Mouse (Mus musculus): ENCODE measurements around the gene Ints7.

The Ints7 gene

DNA sequence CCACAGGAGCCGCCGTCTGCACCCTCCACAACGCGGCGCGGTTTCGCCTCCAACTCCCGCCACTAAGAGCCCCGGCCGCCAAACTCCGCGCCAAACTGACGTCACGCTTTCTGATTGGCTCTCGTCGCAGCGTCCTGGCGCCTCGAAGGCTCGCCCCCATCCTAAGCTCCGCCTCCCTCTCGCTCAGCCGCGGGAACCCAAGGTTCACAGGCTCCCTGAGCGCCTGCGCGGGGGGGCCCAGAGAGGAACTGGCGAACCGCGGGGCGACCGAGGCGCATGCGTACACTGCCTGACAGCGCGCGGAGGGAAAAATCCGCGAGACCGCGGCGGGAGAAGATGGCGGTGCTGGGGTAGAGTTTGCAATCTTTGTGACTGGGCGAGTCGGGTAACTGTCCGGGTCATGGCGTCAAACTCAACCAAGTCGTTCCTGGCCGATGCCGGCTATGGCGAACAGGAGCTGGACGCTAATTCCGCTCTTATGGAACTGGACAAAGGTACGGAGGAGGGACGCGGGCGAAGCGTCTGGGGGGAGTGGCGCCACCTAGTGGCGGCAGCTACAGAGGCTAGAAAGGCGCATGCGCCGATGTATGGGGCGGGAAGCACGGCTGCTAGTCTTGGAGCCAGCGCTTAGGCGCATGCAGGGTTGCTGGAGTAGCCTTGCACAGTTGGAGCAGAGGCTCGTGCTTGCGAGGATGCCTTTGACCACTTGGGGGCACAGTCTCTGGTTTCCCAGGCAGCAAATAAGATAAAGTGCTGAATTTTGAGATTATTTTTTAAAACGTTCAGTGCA, at the start of gene Ints7, which contains the start of gene Dtl:
TSS of gene Ints7 (plus strand) at position 179 of the 790 bp plus-strand sequence.
TSS of gene Dtl (minus strand) at position 87 of the 790 bp plus-strand sequence.
- peak; percentile 100 for DNase-seq (ENCODE audit: low read depth)

- DNase-seq (ENCODE audit: low read depth): no peak
Observed at GRCm38 (mm10) chr1:191527089-191527488, 48.3 kb upstream of the Ints7 start.

DNA sequence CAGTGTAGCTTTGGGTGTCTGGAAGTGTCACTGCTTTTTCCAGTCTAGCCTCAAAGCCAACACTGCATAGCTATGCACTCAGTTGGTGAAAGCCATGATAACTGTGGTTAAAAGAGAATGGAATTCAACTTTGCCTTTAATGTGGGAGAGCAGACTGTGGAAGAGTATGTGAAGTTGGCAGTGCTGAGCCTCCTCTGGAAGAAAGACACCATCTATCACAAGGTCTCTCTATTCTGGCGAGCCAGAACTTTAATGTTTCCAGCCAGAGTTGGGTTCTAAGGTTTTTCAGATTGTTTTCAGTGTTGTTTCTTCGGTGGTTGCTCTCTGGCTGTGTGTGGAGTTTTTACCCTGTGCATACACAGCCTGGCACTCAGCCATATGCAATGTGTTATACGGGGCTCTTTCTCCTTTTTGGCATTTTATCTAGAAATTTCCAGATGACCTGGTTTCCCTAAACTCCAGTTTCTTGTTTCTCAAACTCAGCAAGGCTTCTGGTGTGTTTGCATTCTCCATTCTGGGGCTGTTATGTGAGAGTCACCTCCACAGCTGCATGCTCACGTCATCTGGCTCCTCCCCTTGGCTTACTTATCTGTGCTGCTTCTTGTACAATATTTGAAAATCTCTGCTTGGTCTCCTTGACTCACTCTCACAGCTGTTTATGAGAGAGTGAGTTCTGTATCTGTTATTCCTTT, 47.4 kb upstream of the Ints7 start:
- no peak for DNase-seq (ENCODE audit: low read depth)

DNA sequence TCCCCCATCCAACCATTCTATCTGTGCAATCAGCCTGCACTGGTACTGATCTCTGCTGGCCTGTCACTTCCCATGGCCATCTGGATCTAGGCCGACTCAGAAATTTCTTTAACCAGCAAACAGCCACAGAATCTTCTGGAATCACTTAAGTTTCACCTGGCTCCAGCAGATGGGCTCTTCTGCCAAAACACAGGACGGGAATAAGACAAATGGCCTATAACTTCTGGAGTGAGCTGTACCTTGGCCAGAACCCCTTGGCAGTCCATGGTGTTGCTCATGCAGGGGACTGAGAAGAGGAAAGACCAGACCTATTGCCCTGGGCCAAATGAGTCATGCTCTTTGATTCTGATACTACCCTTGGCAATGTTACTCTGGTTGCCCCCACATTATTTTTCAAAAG, 46.0 kb upstream of the Ints7 start:
- no peak for DNase-seq (ENCODE audit: low read depth)

DNA sequence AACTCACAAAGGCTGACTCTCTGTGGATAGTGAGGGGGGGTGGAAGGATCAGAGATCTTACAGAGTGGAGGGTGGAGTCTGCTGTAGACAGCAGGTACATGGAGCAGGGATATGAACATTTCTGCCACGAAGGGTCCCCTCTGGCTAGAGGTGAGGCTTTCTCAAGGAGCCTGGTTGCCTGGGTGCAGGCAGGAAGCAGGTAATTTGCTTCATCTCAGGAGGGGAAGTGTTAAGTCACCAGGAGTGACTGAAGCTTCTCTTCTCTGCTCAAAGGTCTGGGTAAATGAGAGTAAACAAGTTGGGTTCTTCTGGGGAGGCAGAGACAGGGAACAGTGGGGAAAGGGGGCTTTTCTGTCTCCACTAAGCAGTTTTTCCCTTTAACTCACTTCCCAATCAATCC, 44.4 kb upstream of the Ints7 start:
- no peak for DNase-seq (ENCODE audit: low read depth)

DNA sequence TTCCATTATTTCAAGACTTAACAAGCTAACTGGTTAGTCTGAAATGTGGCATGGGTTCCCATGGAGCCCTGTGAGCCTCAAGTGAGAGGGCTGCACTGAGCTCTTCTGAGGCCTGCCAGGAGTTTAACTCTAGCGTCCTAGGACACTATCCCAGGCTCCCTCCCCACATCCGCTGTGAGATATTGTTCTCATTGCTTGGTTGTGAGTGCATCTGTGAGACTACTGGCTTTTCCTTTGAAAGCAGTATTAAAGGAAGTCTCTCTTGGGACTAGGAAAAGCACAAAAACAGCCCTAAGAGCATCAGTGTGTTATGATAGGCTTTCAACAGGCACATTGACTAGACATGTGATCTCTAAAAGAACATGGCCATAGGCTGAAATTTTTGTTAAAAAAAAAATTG, 40.5 kb upstream of the Ints7 start:
- no peak for DNase-seq (ENCODE audit: low read depth)

GRCm38 (mm10) chr1:191540300-191540699, 35.1 kb upstream of the Ints7 start:
- no peak for DNase-seq (ENCODE audit: low read depth)

GRCm38 (mm10) chr1:191541014-191541413, 34.4 kb upstream of the Ints7 start:
- DNase-seq (ENCODE audit: low read depth): no peak

- no peak for DNase-seq (ENCODE audit: low read depth)
Observed at GRCm38 (mm10) chr1:191541619-191542018, 33.8 kb upstream of the Ints7 start.

DNA sequence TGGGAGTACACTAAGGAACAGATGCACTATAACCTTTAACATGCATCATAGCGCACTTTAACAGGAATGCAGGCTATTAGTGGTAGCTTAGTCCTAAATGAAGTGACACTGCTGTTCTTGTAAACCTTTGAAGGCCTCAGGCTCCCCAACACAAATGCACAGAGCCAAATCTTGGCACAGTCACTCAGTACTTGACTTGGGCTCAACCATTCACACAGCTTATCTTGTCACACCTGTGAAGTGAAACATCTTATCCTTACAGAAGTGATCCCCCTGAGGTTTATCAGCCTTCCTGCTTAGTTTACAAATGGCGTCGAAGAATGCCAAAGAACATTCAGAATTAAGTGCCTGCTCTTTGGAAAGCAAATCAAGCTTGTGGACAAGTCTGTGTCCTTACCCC, 31.7 kb upstream of the Ints7 start:
- DNase-seq (ENCODE audit: low read depth): no peak

- no peak for DNase-seq (ENCODE audit: low read depth)
Observed at GRCm38 (mm10) chr1:191550786-191551185, 24.6 kb upstream of the Ints7 start.

DNA sequence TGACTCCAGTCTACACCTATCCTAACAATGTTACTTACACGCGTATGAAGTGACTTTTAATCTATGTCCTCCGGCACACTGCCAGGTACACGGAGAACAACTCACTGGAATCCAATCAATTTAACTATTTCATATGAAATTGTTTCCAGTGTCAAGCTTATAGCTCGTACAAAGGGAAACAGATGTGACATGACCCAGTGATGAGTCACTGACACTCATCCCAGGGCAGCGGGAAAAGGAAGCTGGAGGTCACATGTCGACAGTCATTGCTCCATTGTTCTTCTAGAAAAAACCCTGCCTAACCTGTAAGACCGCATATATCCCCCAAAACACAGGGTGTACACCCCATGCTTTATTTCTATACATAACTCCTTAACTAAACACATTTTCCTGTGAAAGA, 18.3 kb upstream of the Ints7 start:
- DNase-seq (ENCODE audit: low read depth): no peak

GRCm38 (mm10) chr1:191559779-191560178, 15.7 kb upstream of the Ints7 start:
- no peak for DNase-seq (ENCODE audit: low read depth)

DNA sequence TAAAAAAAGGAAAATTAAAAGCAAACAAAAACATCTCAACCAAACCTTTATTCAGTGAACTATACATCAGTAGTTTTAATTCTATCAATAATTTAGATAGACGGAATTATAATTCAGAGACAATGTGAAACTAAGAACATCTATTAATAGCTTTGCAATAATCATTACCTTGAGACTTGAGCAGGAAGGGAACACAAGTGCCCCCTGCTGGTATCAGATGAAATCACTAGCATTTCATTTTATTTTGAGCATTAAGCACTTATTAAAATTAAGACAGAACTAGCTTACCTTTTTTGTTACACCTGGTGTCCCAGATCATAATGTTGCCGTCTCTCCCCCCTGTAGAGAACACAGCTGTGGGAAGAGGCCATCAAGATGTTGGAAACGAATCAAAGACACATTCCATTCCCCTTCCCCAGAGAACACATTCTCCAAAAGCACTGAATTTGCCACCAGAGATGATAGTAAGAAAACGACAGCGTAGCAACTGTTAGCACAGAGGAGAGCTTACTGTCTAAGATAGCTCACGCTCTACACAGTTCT, 12.5 kb upstream of the Ints7 start:
- DNase-seq (ENCODE audit: low read depth): peak; percentile 78

- no peak for DNase-seq (ENCODE audit: low read depth)
Observed at GRCm38 (mm10) chr1:191567859-191568258, 7.6 kb upstream of the Ints7 start.

- DNase-seq (ENCODE audit: low read depth): no peak
Observed at GRCm38 (mm10) chr1:191569625-191570024, 5.8 kb upstream of the Ints7 start.

DNA sequence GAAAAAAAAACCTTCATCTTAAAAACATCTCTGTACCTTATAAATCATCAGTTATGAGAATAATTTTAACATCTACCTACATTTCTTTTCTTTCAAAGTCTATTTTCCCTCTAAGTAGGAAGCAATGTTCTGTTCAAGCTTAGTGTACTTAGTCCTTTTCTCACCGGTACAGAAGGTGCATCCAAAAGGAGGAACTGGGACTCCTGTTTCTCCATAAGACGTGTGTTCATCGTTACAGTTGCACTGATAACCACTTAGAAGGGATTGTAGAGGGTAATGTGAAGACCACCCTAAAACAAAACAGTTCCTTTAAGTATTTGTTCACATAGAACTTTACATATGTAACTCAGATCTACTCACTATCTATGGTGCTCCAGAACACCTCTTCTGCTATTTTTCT, 5.0 kb upstream of the Ints7 start:
- DNase-seq (ENCODE audit: low read depth): no peak

DNA sequence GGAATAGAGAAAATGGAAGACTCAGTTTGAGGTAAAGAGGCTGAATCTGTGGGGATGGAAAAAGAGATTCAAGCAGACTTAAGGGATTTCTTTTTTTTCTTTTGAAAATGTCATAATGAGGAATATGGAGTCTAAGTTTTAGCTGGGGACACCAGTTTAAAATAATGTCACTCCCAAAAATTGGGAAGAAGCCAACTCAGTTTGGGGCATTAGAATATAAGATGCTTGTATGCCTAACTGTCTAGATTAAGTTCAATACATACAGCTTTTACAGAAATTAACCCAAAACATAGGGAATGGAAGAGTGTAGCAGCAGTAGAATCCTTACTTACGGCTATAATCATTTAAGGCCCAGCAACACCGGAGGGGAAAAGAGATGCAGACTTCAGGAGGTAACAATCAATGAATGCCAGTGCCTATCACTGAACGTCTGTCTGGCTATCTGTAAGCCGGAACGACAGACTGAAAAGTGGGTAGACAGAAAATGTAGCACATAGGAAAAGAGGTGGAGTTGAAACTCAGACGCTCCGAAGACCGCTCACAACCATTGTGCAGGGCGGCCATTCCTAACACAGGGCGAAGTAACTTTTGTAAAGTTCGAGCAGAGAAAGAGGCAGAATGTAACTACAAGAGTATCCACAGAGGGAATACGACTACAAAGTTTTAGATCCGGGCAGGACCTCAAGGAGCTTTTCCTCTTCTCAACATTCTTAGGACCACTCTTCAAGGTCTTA, 1.4 kb upstream of the Ints7 start:
- no peak for DNase-seq (ENCODE audit: low read depth)

- DNase-seq (ENCODE audit: low read depth): peak; percentile 83
Observed at GRCm38 (mm10) chr1:191574871-191575457, 472 bp upstream of the Ints7 start.

GRCm38 (mm10) chr1:191579524-191579923, 4.1 kb downstream of the Ints7 start:
- DNase-seq (ENCODE audit: low read depth): peak; percentile 68

DNA sequence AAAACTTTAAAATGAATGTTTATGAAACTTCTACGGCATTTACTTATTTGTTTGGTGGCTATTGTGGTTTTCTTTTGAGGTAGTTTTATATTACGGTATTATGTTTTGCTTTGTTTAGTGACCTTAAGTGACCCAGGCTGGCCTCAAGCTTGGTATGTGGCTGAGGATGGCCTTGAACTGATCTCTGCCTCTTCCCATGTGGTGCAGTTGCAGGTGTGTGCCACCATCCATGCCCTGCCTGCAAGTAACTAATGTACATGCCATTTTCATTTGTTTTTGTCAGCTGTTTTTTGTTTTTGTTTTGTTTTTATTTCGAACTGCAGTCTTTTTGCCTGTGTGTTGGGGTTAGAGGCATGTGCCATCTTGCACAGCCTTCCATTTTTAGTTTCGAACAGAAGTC, 6.2 kb downstream of the Ints7 start:
- DNase-seq (ENCODE audit: low read depth): no peak

DNA sequence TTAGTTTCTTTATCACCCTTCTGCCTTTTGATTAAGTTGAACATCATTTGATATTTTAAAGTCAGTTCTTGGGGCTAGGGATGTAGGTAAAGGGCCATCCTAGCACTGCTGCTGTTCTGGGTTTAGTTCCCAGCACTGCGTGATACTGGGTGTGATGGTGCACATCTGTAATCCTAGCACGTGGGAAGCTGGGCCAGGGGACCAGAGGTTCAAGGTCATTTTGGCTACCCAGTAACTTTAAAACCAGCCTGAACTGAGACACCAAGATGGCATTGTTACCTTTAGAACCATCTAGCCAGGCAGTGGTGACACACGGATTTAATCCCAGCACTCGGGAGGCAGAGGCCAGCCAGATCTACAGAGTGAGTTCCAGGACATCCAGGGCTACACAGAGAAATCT, 8.4 kb downstream of the Ints7 start:
- DNase-seq (ENCODE audit: low read depth): no peak
